Mouse (Mus musculus) limb, embryonic 11.5 days (tissue): Measurements from ENCODE around the gene Ehd2. TPM values are rescaled to one million over a fixed set of nuclear protein-coding genes. Genes with fewer than 3 reads are reported as not detected.

Experiments
- ATAC-seq: fragments of 200-750 bp; cut with Nextera tagmentation; 2 replicates; pipeline ENCODE4 v1.8.0; 2017; ENCODE audit warnings: low read depth; ENCODE audit not compliant: insufficient number of reproducible peaks, low FRiP score, low TSS enrichment
- DNase-seq: peaks from one replicate; pipeline ENCODE4 v3.0.0-alpha.2; 2015; ENCODE audit warnings: low spot score
- H3K27ac ChIP-seq: fragments of 300-500 bp; sonication (generic); replicated peaks from 2 replicates; pipeline ENCODE4 v1.5.1; 2014; ENCODE audit warnings: low read depth, mild to moderate bottlenecking, low read length
- H3K27me3 ChIP-seq: fragments of 300-500 bp; sonication (generic); 2 replicates; pipeline ENCODE4 v1.6.1; 2014; ENCODE audit warnings: mild to moderate bottlenecking, low read length, mixed read lengths; ENCODE audit not compliant: control insufficient read depth, insufficient read depth
- H3K36me3 ChIP-seq: fragments of 300-500 bp; sonication (generic); 2 replicates; pipeline ENCODE4 v1.6.1; 2014; ENCODE audit warnings: mild to moderate bottlenecking, low read length, moderate library complexity, mixed read lengths; ENCODE audit not compliant: control insufficient read depth, insufficient read depth
- H3K4me1 ChIP-seq: fragments of 300-500 bp; sonication (generic); 2 replicates; pipeline ENCODE4 v1.6.1; 2014; ENCODE audit warnings: low read length, mixed read lengths; ENCODE audit not compliant: control insufficient read depth, insufficient read depth
- H3K4me2 ChIP-seq: fragments of 300-500 bp; sonication (generic); 2 replicates; pipeline ENCODE4 v1.6.1; 2014; ENCODE audit warnings: low read depth, mild to moderate bottlenecking, moderate library complexity; ENCODE audit not compliant: severe bottlenecking
- H3K4me3 ChIP-seq: fragments of 300-500 bp; sonication (generic); 2 replicates; pipeline ENCODE4 v1.5.1; 2014; ENCODE audit warnings: low read depth, low read length
- H3K9ac ChIP-seq: fragments of 300-500 bp; sonication (generic); 2 replicates; pipeline ENCODE4 v1.6.1; 2014; ENCODE audit warnings: mild to moderate bottlenecking, low read length
- H3K9me3 ChIP-seq: fragments of 300-500 bp; sonication (generic); 2 replicates; pipeline ENCODE4 v1.6.1; 2016; ENCODE audit warnings: low read length; ENCODE audit not compliant: control insufficient read depth
- WGBS: fragments of 180-500 bp; shearing (Covaris S2); extraction: QIAGEN DNeasy Blood & Tissue Kit; methylation state at CpG from one replicate; pipeline ENCODE4 v1.1.7; 2014; 5-methylcytosine and 5-hydroxymethylcytosine counted together
- polyA plus RNA-seq: library from polyadenylated mRNA; unstranded; fragments of >200 nt; fragmentation: Nextera tagmentation; extraction: Ambion mirVana; gene quantifications from 2 replicates; pipeline ENCODE4 v1.2.1, GENCODE M21; 2014

The Ehd2 gene
- polyA plus RNA-seq, 1 experiment from 2014 or later, result 8.1 TPM

GRCm38 (mm10) chr7:15969674-15970073 lies 2.3 kb upstream of the Ehd2 start:
- WGBS, result 79% methylated on average over 3 of the region's 3 CpGs
- H3K4me1 ChIP-seq, result no peaks in the 10 kb centered on the region
- ATAC-seq (no peak), DNase-seq (no peak)
- H3K36me3 ChIP-seq, result peaks cover 13% of the 10 kb centered on the region
- H3K9ac ChIP-seq, result no peak overlapping the region
- 0 out of 2 replicates have a peak, but pooled peaks cover 3% of the 10 kb centered on the region for H3K9me3 ChIP-seq
- H3K27me3 ChIP-seq, result no peaks in the 10 kb centered on the region
- H3K4me2 ChIP-seq, result no peak overlapping the region
- no peak overlapping the region for H3K27ac ChIP-seq
- no peak overlapping the region for H3K4me3 ChIP-seq

- ATAC-seq (no peak), DNase-seq (no peak)
- Histone ChIP-seq H3K36me3 (peaks cover 10% of the 10 kb centered on the region), H3K4me2 (no peak overlapping the region), H3K27me3 (no peaks in the 10 kb centered on the region), H3K9me3 (0 out of 2 replicates have a peak, but pooled peaks cover 3% of the 10 kb centered on the region), H3K4me1 (no peaks in the 10 kb centered on the region), H3K27ac (no peak overlapping the region), H3K4me3 (no peak overlapping the region), H3K9ac (no peak overlapping the region)
- 86% methylated on average over 8 of the region's 8 CpGs for WGBS
Measured at GRCm38 (mm10) chr7:15968322-15968721, 955 bp upstream of the Ehd2 start.

GRCm38 (mm10) chr7:15966489-15966888 lies 878 bp downstream of the Ehd2 start:
- peaks cover 1% of the 10 kb centered on the region for H3K36me3 ChIP-seq

GRCm38 (mm10) chr7:15963798-15964652 lies 3.3 kb downstream of the Ehd2 start:
- Histone ChIP-seq H3K4me3 (no peak overlapping the region), H3K9ac (no peak overlapping the region), H3K4me1 (0 out of 2 replicates have a peak, but pooled peaks cover 6% of the 10 kb centered on the region), H3K27me3 (no peaks in the 10 kb centered on the region), H3K4me2 (no peak overlapping the region), H3K36me3 (no peaks in the 10 kb centered on the region), H3K27ac (no peak overlapping the region), H3K9me3 (no peaks in the 10 kb centered on the region; the same call in 1 of the 2 replicates)
- 83% methylated on average over 32 of the region's 32 CpGs for WGBS
- DNase-seq (no peak), ATAC-seq (no peak)

More at GRCm38 (mm10) chr7:15966489-15966888, 878 bp downstream of the Ehd2 start:
- WGBS, result 69% methylated on average over 3 of the region's 3 CpGs
- Histone ChIP-seq H3K27me3 (no peaks in the 10 kb centered on the region), H3K9ac (no peak overlapping the region), H3K4me1 (0 out of 2 replicates have a peak, but pooled peaks cover 6% of the 10 kb centered on the region), H3K27ac (no peak overlapping the region), H3K9me3 (0 out of 2 replicates have a peak, but pooled peaks cover 3% of the 10 kb centered on the region), H3K4me2 (no peak overlapping the region), H3K4me3 (no peak overlapping the region)
- DNase-seq, result no peak
- ATAC-seq, result no peak

GRCm38 (mm10) chr7:15962311-15963288 lies 4.8 kb downstream of the Ehd2 start:
- H3K36me3 ChIP-seq, result no peaks in the 10 kb centered on the region
- whole genome bisulfite sequencing, result 47% methylated on average over 12 of the region's 12 CpGs
- H3K4me1 ChIP-seq, result 0 out of 2 replicates have a peak, but pooled peaks cover 6% of the 10 kb centered on the region
- H3K4me3 ChIP-seq, result no peak overlapping the region
- H3K9me3 ChIP-seq, result no peaks in the 10 kb centered on the region; the same call in 1 of the 2 replicates
- DNase-seq, result peak; percentile 38
- H3K27me3 ChIP-seq, result no peaks in the 10 kb centered on the region
- no peak overlapping the region for H3K4me2 ChIP-seq
- H3K27ac ChIP-seq, result peak overlapping the region; percentile 36; the same call in 1 of the 2 replicates
- peak; percentile 53; the same call in 1 of the 2 replicates for ATAC-seq
- H3K9ac ChIP-seq, result no peak overlapping the region

GRCm38 (mm10) chr7:15961798-15962197 lies 5.6 kb downstream of the Ehd2 start:
- H3K4me2 ChIP-seq, result no peak overlapping the region
- H3K9ac ChIP-seq, result no peak overlapping the region
- no peak overlapping the region for H3K27ac ChIP-seq
- H3K4me1 ChIP-seq, result 0 out of 2 replicates have a peak, but pooled peaks cover 6% of the 10 kb centered on the region
- 84% methylated on average over 7 of the region's 7 CpGs for WGBS
- ATAC-seq (no peak), DNase-seq (no peak)
- H3K36me3 ChIP-seq, result no peaks in the 10 kb centered on the region
- no peak overlapping the region for H3K4me3 ChIP-seq
- H3K27me3 ChIP-seq, result no peaks in the 10 kb centered on the region
- H3K9me3 ChIP-seq, result no peaks in the 10 kb centered on the region; the same call in 1 of the 2 replicates

GRCm38 (mm10) chr7:15961239-15961638 lies 6.1 kb downstream of the Ehd2 start:
- Histone ChIP-seq H3K27ac (no peak overlapping the region), H3K27me3 (no peaks in the 10 kb centered on the region), H3K36me3 (no peaks in the 10 kb centered on the region), H3K4me1 (0 out of 2 replicates have a peak, but pooled peaks cover 6% of the 10 kb centered on the region), H3K4me3 (no peak overlapping the region), H3K9ac (no peak overlapping the region), H3K9me3 (no peaks in the 10 kb centered on the region; the same call in 1 of the 2 replicates), H3K4me2 (no peak overlapping the region)
- ATAC-seq (no peak), DNase-seq (no peak)
- WGBS, result 63% methylated on average over 4 of the region's 4 CpGs

- Histone ChIP-seq H3K4me1 (0 out of 2 replicates have a peak, but pooled peaks cover 6% of the 10 kb centered on the region), H3K9ac (no peak overlapping the region), H3K9me3 (no peaks in the 10 kb centered on the region; the same call in 1 of the 2 replicates), H3K27ac (no peak overlapping the region), H3K4me2 (no peak overlapping the region), H3K4me3 (no peak overlapping the region), H3K27me3 (no peaks in the 10 kb centered on the region), H3K36me3 (no peaks in the 10 kb centered on the region)
- ATAC-seq (no peak), DNase-seq (no peak)
- WGBS, result 66% methylated on average over 4 of the region's 4 CpGs
Measured at GRCm38 (mm10) chr7:15960691-15961090, 6.7 kb downstream of the Ehd2 start.
